Mouse (Mus musculus): Measurements from ENCODE around the gene Casp12. TPM values are rescaled to one million over a fixed set of nuclear protein-coding genes. Genes with fewer than 3 reads are reported as not detected.

Casp12 gene
- polyA plus RNA-seq (2015; fragmentation: Nextera tagmentation; extraction: Ambion mirVana): 2.7 and 3.0 TPM in 2 replicates

DNA sequence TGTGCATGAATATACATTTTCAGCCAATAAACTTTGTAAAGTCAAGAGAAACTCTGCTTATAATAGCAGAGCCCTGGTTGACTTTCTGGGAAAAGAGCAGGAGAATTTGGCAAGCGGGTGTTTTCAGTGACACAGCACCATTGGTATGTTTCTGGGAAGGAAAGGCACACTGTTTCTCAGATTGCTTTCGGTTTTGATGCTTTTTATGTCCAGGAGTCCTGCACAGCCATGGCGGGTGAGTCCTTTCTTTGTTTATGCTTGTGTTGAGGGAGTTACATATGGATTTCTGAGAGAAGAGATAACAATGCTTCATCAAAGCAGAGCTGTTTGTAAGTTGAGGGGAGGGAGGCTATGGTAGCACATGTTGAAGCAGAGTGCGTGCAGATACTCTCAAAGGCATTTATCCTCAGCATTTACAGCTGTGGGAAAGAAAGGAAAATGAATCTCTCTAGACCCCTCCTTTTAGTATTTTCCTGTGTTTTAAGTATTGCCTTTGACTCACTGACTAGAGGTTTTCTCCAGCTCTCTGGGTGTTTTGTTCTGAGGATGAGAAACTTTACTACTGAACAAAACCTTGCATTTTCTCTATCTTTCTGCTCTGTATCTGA lies at the start of gene Casp12:
TSS of gene Casp12 (plus strand) at position 140 of the 608 bp plus-strand sequence.
- 35% methylated on average over 4 of the region's 4 CpGs for WGBS
- Histone ChIP-seq H3K9ac (ENCODE audit: low read length) (no peak within 1 kb of the TSS), H3K36me3 (ENCODE audit: control insufficient read depth, insufficient read depth, low read length) (no peaks in the 10 kb centered on the region), H3K4me3 (ENCODE audit: low read length) (0 out of 2 replicates have a peak within 1 kb of the TSS, but pooled peaks have one; percentile 5), H3K27me3 (ENCODE audit: control insufficient read depth, insufficient read depth, low read depth, low read length) (no peaks in the 10 kb centered on the region), H3K27ac (ENCODE audit: low read length) (peak within 1 kb of the TSS; percentile 45; the same call in 1 of the 2 replicates), H3K4me1 (replicated peaks; ENCODE audit: control insufficient read depth, insufficient read depth, low read length) (no peaks in the 10 kb centered on the region), H3K9me3 (ENCODE audit: control insufficient read depth, low read length) (no peaks in the 10 kb centered on the region), H3K4me2 (ENCODE audit: low read depth, low read length) (no peak within 1 kb of the TSS)
- ATAC-seq (ENCODE audit: low read depth): no peak

DNA sequence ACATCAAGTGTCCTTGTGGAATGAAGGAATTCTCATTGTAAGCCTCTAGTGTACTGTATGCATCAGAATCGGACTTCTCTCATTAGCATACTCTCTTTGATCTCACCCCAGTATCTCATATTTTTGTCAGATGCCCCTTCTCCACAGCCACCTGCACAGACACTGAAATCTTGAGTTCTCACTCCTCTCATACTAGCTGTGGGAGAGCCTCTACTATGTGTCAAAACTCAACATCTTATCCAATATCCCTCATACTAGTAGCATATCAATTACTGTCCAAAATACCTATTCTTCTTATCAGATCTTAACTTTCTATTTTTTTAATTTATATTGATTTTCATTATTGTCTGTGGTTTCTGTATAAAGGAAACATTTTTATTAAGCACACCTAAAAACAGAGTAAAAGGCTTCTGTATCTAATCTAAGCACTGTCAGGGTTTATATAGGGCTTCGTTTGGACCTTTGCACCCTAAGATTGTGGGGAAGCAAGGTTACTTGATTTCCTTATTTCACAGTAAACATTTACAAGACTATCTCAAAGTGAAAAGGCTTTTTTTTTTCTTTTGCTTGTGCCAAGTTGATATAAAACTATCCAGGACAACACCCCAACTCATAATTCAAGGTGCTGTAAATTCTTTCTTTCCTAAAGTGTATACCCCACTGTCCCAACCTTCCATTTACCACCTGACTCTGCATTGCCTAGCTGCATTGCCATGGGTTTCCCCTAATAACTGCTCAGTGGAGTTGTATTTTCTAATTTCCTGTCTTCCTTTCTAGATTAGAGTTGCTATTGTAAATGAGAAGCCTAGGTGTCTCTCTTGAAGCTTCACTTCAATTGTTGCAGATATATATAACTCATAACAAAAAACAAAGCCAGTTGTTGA lies 48.6 kb upstream of the Casp12 start:
- 67% methylated on average over 2 of the region's 2 CpGs for WGBS
- ATAC-seq (ENCODE audit: low read depth): no peak
- no peak overlapping the region for H3K9ac ChIP-seq (ENCODE audit: low read length)
- H3K4me2 ChIP-seq (ENCODE audit: low read depth, low read length): no peak overlapping the region
- H3K4me3 ChIP-seq (ENCODE audit: low read length): no peak overlapping the region
- H3K4me1 ChIP-seq (replicated peaks; ENCODE audit: control insufficient read depth, insufficient read depth, low read length): no peaks in the 10 kb centered on the region
- H3K36me3 ChIP-seq (ENCODE audit: control insufficient read depth, insufficient read depth, low read length): no peaks in the 10 kb centered on the region
- no peak overlapping the region for H3K27ac ChIP-seq (ENCODE audit: low read length)
- no peaks in the 10 kb centered on the region for H3K9me3 ChIP-seq (ENCODE audit: control insufficient read depth, low read length)
- H3K27me3 ChIP-seq (ENCODE audit: control insufficient read depth, insufficient read depth, low read depth, low read length): no peaks in the 10 kb centered on the region

DNA sequence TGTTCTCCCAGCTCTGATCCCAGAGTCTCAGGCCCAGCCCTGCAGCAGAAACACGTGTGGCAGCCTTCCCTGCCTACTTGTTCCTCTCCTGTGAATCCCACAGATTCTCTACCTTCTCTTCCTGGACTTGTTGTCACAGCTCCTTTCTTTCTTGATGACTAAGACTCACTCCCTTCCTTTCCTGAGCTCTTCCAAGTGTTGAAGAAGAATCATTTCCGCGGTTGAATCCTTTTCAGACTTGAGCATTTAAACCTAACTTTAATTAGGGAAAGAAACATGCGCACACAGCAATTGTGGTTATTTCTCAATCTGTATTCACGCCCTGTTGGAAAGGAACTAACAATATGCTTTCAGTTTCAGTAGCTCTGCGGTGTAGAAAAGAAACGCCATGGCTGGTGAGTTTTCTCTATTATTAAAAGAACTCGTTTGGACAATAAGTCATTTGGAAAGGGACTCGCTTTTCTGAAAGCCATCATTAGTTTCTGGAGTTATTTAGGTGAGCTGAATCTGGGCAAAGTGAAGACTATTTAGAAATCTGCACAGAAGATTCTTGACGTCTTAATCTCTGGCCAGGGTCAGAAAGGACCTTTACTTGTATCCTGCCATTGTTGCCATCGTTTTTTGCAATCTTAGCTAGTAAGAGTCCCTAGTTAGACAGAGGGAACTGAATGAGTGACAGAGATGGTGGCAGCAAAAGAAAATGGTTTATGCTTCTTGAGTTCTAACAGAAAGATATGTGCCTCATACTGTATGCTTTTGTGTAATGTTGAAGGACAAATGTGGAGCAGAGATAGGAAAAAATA lies 46.7 kb upstream of the Casp12 start, which contains the start of gene Casp1:
TSS of gene Casp1 (plus strand) at position 189 of the 803 bp plus-strand sequence.
- Histone ChIP-seq H3K27me3 (ENCODE audit: control insufficient read depth, insufficient read depth, low read depth, low read length) (no peaks in the 10 kb centered on the region), H3K4me1 (replicated peaks; ENCODE audit: control insufficient read depth, insufficient read depth, low read length) (no peaks in the 10 kb centered on the region), H3K4me2 (ENCODE audit: low read depth, low read length) (no peak within 1 kb of the TSS), H3K27ac (ENCODE audit: low read length) (no peak within 1 kb of the TSS), H3K4me3 (ENCODE audit: low read length) (no peak within 1 kb of the TSS), H3K9ac (ENCODE audit: low read length) (no peak within 1 kb of the TSS), H3K36me3 (ENCODE audit: control insufficient read depth, insufficient read depth, low read length) (no peaks in the 10 kb centered on the region), H3K9me3 (ENCODE audit: control insufficient read depth, low read length) (no peaks in the 10 kb centered on the region)
- 73% methylated on average over 11 of the region's 11 CpGs for WGBS
- no peak for ATAC-seq (ENCODE audit: low read depth)

DNA sequence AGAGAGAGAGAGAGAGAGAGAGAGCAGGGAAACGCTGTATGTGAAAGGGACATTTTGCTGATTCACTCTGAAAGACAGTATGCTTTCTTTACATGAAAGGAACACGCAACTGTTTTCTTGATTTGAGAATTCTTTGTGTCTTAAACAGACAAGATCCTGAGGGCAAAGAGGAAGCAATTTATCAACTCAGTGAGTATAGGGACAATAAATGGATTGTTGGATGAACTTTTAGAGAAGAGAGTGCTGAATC lies 46.2 kb upstream of the Casp12 start:
- H3K27me3 ChIP-seq (ENCODE audit: control insufficient read depth, insufficient read depth, low read depth, low read length): no peaks in the 10 kb centered on the region
- no peak overlapping the region for H3K27ac ChIP-seq (ENCODE audit: low read length)
- no peaks in the 10 kb centered on the region for H3K36me3 ChIP-seq (ENCODE audit: control insufficient read depth, insufficient read depth, low read length)
- no peaks in the 10 kb centered on the region for H3K4me1 ChIP-seq (replicated peaks; ENCODE audit: control insufficient read depth, insufficient read depth, low read length)
- H3K9me3 ChIP-seq (ENCODE audit: control insufficient read depth, low read length): no peaks in the 10 kb centered on the region
- H3K4me2 ChIP-seq (ENCODE audit: low read depth, low read length): no peak overlapping the region
- ATAC-seq (ENCODE audit: low read depth): no peak
- WGBS: 73% methylated on average over 2 of the region's 2 CpGs
- H3K4me3 ChIP-seq (ENCODE audit: low read length): no peak overlapping the region
- no peak overlapping the region for H3K9ac ChIP-seq (ENCODE audit: low read length)

DNA sequence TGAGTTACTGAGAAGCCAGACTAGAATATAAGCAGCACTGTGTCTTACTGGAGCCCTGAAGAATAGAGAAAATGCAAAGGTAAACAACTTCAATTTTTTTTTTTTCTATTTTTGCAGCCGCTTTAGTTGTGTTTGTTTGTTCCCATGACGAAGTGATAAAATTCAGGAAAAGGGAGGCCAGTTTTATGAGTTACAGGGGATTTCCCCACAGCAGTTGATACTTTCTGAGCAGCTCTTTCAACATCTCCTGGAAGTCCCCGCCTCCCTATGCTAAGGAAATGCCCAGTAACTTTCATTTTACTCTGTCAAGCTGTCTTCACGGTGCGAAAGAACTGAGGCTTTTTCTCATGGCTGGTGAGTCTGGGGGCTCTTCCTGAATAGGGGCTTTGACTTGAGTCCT lies 36.7 kb upstream of the Casp12 start, which contains the start of gene Casp4:
TSS of gene Casp4 (plus strand) at position 268 of the 400 bp plus-strand sequence.
- H3K4me2 ChIP-seq (ENCODE audit: low read depth, low read length): peak within 1 kb of the TSS; percentile 25; the same call in 1 of the 2 replicates
- ATAC-seq (ENCODE audit: low read depth): no peak
- no peaks in the 10 kb centered on the region for H3K36me3 ChIP-seq (ENCODE audit: control insufficient read depth, insufficient read depth, low read length)
- H3K9me3 ChIP-seq (ENCODE audit: control insufficient read depth, low read length): no peaks in the 10 kb centered on the region
- H3K27ac ChIP-seq (ENCODE audit: low read length): no peak within 1 kb of the TSS
- H3K27me3 ChIP-seq (ENCODE audit: control insufficient read depth, insufficient read depth, low read depth, low read length): no peaks in the 10 kb centered on the region
- H3K4me3 ChIP-seq (ENCODE audit: low read length): peak within 1 kb of the TSS; percentile 19; the same call in 1 of the 2 replicates
- no peaks in the 10 kb centered on the region for H3K4me1 ChIP-seq (replicated peaks; ENCODE audit: control insufficient read depth, insufficient read depth, low read length)
- 45% methylated on average over 5 of the region's 5 CpGs for WGBS
- no peak within 1 kb of the TSS for H3K9ac ChIP-seq (ENCODE audit: low read length)

DNA sequence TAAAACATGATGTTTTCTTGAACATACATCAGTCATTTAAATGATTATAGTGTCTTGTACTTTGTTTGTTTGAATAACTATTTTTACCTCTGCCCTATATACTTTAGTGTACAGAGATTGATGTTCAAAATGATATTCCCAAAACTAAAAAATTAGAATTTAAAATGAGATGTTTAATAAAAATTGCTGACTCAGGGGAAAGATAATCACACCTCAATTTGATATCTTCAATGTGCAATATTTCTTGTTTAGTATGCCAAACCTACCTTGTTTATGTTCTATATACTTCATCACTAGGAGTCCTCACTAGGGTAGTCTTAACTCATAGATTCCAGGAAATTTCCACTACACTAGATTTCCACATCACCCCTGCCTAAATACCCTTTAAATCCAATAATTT lies 35.1 kb upstream of the Casp12 start:
- H3K4me3 ChIP-seq (ENCODE audit: low read length): no peak overlapping the region
- no peak overlapping the region for H3K9ac ChIP-seq (ENCODE audit: low read length)
- H3K27me3 ChIP-seq (ENCODE audit: control insufficient read depth, insufficient read depth, low read depth, low read length): no peaks in the 10 kb centered on the region
- no peak overlapping the region for H3K27ac ChIP-seq (ENCODE audit: low read length)
- H3K36me3 ChIP-seq (ENCODE audit: control insufficient read depth, insufficient read depth, low read length): no peaks in the 10 kb centered on the region
- no peak for ATAC-seq (ENCODE audit: low read depth)
- H3K9me3 ChIP-seq (ENCODE audit: control insufficient read depth, low read length): no peaks in the 10 kb centered on the region
- no peaks in the 10 kb centered on the region for H3K4me1 ChIP-seq (replicated peaks; ENCODE audit: control insufficient read depth, insufficient read depth, low read length)
- H3K4me2 ChIP-seq (ENCODE audit: low read depth, low read length): no peak overlapping the region

DNA sequence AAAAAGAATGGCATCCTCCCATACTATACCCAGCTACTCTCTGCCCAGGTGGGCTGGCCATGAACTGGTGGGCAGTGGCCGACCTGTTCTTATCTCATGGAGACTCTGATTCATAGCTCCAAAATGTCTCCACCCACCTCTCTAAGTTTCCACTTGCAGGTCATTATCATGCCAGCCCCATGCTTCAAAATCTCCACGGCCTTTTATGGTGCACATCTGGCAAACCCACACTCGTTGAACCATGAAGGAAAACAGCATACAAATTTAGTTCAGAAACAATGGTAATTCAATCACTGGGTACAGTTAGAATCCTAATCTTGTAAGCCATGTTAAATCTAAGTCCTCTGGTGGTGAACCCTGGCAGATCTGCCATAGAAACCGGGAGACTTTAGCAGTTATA lies 33.8 kb upstream of the Casp12 start:
- Histone ChIP-seq H3K27me3 (ENCODE audit: control insufficient read depth, insufficient read depth, low read depth, low read length) (no peaks in the 10 kb centered on the region), H3K4me3 (ENCODE audit: low read length) (no peak overlapping the region), H3K4me2 (ENCODE audit: low read depth, low read length) (no peak overlapping the region), H3K4me1 (replicated peaks; ENCODE audit: control insufficient read depth, insufficient read depth, low read length) (no peaks in the 10 kb centered on the region), H3K9ac (ENCODE audit: low read length) (no peak overlapping the region), H3K9me3 (ENCODE audit: control insufficient read depth, low read length) (no peaks in the 10 kb centered on the region), H3K27ac (ENCODE audit: low read length) (no peak overlapping the region), H3K36me3 (ENCODE audit: control insufficient read depth, insufficient read depth, low read length) (no peaks in the 10 kb centered on the region)
- 62% methylated on average over 4 of the region's 4 CpGs for WGBS
- ATAC-seq (ENCODE audit: low read depth): no peak

DNA sequence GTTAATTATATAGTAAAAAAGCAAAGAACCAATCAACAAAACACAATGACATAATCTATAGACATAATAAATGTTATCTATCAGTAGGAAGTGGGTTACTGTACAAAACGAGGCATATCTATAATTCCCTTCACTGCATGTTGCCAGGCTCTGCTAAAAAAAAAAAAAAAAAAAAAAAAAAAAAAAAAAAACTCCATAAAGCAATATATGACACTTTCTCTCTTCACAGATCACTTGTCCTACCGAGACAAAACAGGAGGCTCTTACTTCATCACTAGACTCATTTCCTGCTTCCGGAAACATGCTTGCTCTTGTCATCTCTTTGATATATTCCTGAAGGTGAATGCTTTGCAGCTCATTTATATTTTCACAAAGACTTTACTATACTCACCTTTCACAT lies 17.0 kb upstream of the Casp12 start:
- no peak overlapping the region for H3K9ac ChIP-seq (ENCODE audit: low read length)
- H3K27me3 ChIP-seq (ENCODE audit: control insufficient read depth, insufficient read depth, low read depth, low read length): no peaks in the 10 kb centered on the region
- no peaks in the 10 kb centered on the region for H3K36me3 ChIP-seq (ENCODE audit: control insufficient read depth, insufficient read depth, low read length)
- H3K27ac ChIP-seq (ENCODE audit: low read length): no peak overlapping the region
- H3K4me1 ChIP-seq (replicated peaks; ENCODE audit: control insufficient read depth, insufficient read depth, low read length): no peaks in the 10 kb centered on the region
- 53% methylated on average over 3 of the region's 3 CpGs for WGBS
- no peak for ATAC-seq (ENCODE audit: low read depth)
- no peak overlapping the region for H3K4me3 ChIP-seq (ENCODE audit: low read length)
- H3K9me3 ChIP-seq (ENCODE audit: control insufficient read depth, low read length): no peaks in the 10 kb centered on the region
- H3K4me2 ChIP-seq (ENCODE audit: low read depth, low read length): no peak overlapping the region

DNA sequence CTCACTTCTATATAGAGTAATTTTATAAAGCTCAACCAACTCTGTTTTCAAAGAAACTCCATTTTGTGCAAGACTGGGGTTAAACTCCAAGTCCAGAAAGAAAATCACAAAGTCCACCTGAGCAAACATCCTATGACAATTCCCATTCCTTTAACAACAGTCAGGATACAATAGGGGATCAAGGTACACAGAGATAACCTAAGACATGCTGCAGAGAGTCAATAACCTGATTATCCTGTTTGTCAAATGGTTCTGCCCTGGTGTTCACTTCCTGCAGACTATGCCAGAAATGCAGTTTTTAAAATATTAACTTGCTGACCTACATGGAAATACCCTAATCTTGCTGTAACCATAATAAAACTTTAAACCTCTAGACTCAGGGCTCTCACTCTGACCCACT lies 12.8 kb upstream of the Casp12 start:
- no peak overlapping the region for H3K9ac ChIP-seq (ENCODE audit: low read length)
- no peak overlapping the region for H3K4me3 ChIP-seq (ENCODE audit: low read length)
- no peak for ATAC-seq (ENCODE audit: low read depth)
- no peak overlapping the region for H3K27ac ChIP-seq (ENCODE audit: low read length)
- H3K9me3 ChIP-seq (ENCODE audit: control insufficient read depth, low read length): no peaks in the 10 kb centered on the region
- H3K27me3 ChIP-seq (ENCODE audit: control insufficient read depth, insufficient read depth, low read depth, low read length): no peaks in the 10 kb centered on the region
- no peak overlapping the region for H3K4me2 ChIP-seq (ENCODE audit: low read depth, low read length)
- H3K4me1 ChIP-seq (replicated peaks; ENCODE audit: control insufficient read depth, insufficient read depth, low read length): no peaks in the 10 kb centered on the region
- no peaks in the 10 kb centered on the region for H3K36me3 ChIP-seq (ENCODE audit: control insufficient read depth, insufficient read depth, low read length)
